7 mouse cellular contexts compared by ENCODE assay signal in genomic region chr6:134594569-134595442, GRCm38 (mm10). TPM values are rescaled to one million over a fixed set of nuclear protein-coding genes. Genes with fewer than 3 reads are reported as not detected.
A peak's percentile ranks its signal among the peaks of the same experiment; 100 is the strongest.
DNase-seq lines count a peak whose midpoint lies in the region; ATAC-seq lines count a peak whose summit lies in the region.

No protein-coding gene starts in this region.

- no peak for ATAC-seq in inflammation-experienced regulatory T-cells, adult 6 months

- DNase-seq in adrenal gland, adult 2 months, result peak; percentile 61
- DNase-seq in gastrocnemius, postnatal 25 days, result peak; percentile 44
- peak; percentile 91 for DNase-seq in kidney, adult 9 months
- peak; percentile 84 for DNase-seq in lung, postnatal 25 days (ENCODE audit: low spot score)
- no peak for DNase-seq in urinary bladder, postnatal 4 days (ENCODE audit: low spot score in 2 of 2)
- DNase-seq in c-Kit-positive CD71-positive TER-119-positive erythroid progenitor cells, embryonic 14.5 days (ENCODE audit: low spot score), result no peak

RNA-seq across cellular contexts. Expression of gene Lrp6, which starts 28.0 kb away (rescaled TPM):
- total RNA-seq in adrenal gland, adult 2 months (2021), result 10 to 100 TPM; 71.1 to 71.2 TPM
- 27.1 and 44.6 TPM in 2 replicates for polyA plus RNA-seq in adrenal gland, adult 2 months (2012; rRNA removed)
- 10 to 100 TPM; 42.9 to 46.1 TPM for total RNA-seq in gastrocnemius, postnatal 25 days (2021)
- 10 to 100 TPM in 2 of 3 experiments, 1 to 10 TPM in 1; 3.5 to 14.2 (median 10.1) TPM for polyA plus RNA-seq in inflammation-experienced regulatory T-cells, adult 6 months (2017; shearing (Covaris generic))

RNA-seq across cellular contexts. Expression of gene Mansc1, which starts 37.5 kb away (rescaled TPM):
- 1 to 10 TPM; 2.9 to 6.3 TPM for total RNA-seq in adrenal gland, adult 2 months (2021)
- 2.6 and 3.7 TPM in 2 replicates for polyA plus RNA-seq in adrenal gland, adult 2 months (2012; rRNA removed)
- 1 to 10 TPM; 1.3 TPM for total RNA-seq in gastrocnemius, postnatal 25 days (2021)
- 10 to 100 TPM in 2 of 3 experiments, 1 to 10 TPM in 1; 5.9 to 12.1 (median 10.6) TPM for polyA plus RNA-seq in inflammation-experienced regulatory T-cells, adult 6 months (2017; shearing (Covaris generic))

RNA-seq across cellular contexts. Expression of gene Borcs5, which starts 44.5 kb away (rescaled TPM):
- 10 to 100 TPM; 11.9 to 20.5 TPM for total RNA-seq in adrenal gland, adult 2 months (2021)
- polyA plus RNA-seq in adrenal gland, adult 2 months (2012; rRNA removed), result 53.5 and 57.0 TPM in 2 replicates
- 10 to 100 TPM; 11.3 to 14.0 TPM for total RNA-seq in gastrocnemius, postnatal 25 days (2021)
- polyA plus RNA-seq in inflammation-experienced regulatory T-cells, adult 6 months (2017; shearing (Covaris generic)), result 10 to 100 TPM; 11.7 to 19.3 (median 12.6) TPM

Comparison
In these comparisons a context has a peak if more than half of its experiments do, and no peak if none do; other contexts are left out.
1. DNase-seq: peak in adrenal gland, adult 2 months (single experiment), gastrocnemius, postnatal 25 days (single experiment), kidney, adult 9 months (single experiment) and lung, postnatal 25 days (single experiment); none in urinary bladder, postnatal 4 days (0 of 2) and c-Kit-positive CD71-positive TER-119-positive erythroid progenitor cells, embryonic 14.5 days (single experiment).